Comparison of ENCODE assay signal across 9 mouse cellular contexts in genomic region chr8:26748161-26748971, GRCm38 (mm10).
DNase-seq lines count a peak whose midpoint lies in the region; ATAC-seq and TF ChIP-seq lines count a peak whose summit lies in the region.
"Had no signal": no experiment of that assay in that cellular context is flagged by ENCODE, and none has a peak within 500 bp of the region (broad histone marks: within the 10 kb centered on the region; RNA-seq: fewer than 3 reads in every experiment).

No protein-coding gene starts in this region.

- peak; percentile 19 to 22 for DNase-seq in layer of hippocampus, postnatal 10 days (ENCODE audit: low spot score in 2 of 2)
- DNase-seq in layer of hippocampus, adult 11-12 months (ENCODE audit: low spot score), result no peak
- DNase-seq in cerebellum, postnatal 36 days, result peak; percentile 66 to 70
- peak; percentile 39 for DNase-seq in forebrain, postnatal 0 days
- peak; percentile 56 for DNase-seq in mesoderm, embryonic 11.5 days (ENCODE audit: low read depth, low spot score)
- no peak for DNase-seq in layer of hippocampus, adult 9-11 months
- no peak for DNase-seq in heart, embryonic 10.5 days (ENCODE audit: low spot score)
- DNase-seq: thymus, postnatal 25 days had no signal

- no peak overlapping the region for H3K9ac ChIP-seq in forebrain, postnatal 0 days

- no peaks in the 10 kb centered on the region for H3K36me3 ChIP-seq in forebrain, postnatal 0 days (ENCODE audit: insufficient read depth)
- H3K36me3 ChIP-seq in heart, embryonic 10.5 days, result no peaks in the 10 kb centered on the region

- H3K27ac ChIP-seq in forebrain, postnatal 0 days (ENCODE audit: low read depth, low read length), result no peak overlapping the region
- no peak overlapping the region for H3K27ac ChIP-seq in heart, embryonic 10.5 days

- TF ChIP-seq CTCF in forebrain, postnatal 0 days (IDR thresholded peaks at IDR 0.05; ENCODE audit: low read depth), result no peak

- H3K27me3 ChIP-seq in forebrain, postnatal 0 days (ENCODE audit: insufficient read depth, low read length), result no peaks in the 10 kb centered on the region
- peaks cover 8% of the 10 kb centered on the region; the same call in 1 of the 2 replicates for H3K27me3 ChIP-seq in heart, embryonic 10.5 days (ENCODE audit: insufficient read depth, poor library complexity, severe bottlenecking)

- H3K4me1 ChIP-seq in forebrain, postnatal 0 days (ENCODE audit: insufficient read depth), result peaks cover 9% of the 10 kb centered on the region; the same call in 1 of the 2 replicates
- peaks cover 8% of the 10 kb centered on the region for H3K4me1 ChIP-seq in heart, embryonic 10.5 days

- no peaks in the 10 kb centered on the region for H3K9me3 ChIP-seq in forebrain, postnatal 0 days (ENCODE audit: low read length)
- H3K9me3 ChIP-seq in heart, embryonic 10.5 days, result no peaks in the 10 kb centered on the region

- no peak overlapping the region for H3K4me3 ChIP-seq in forebrain, postnatal 0 days (ENCODE audit: low read depth, low read length)
- no peak overlapping the region for H3K4me3 ChIP-seq in heart, embryonic 10.5 days

- peak; percentile 81 for ATAC-seq in forebrain, postnatal 0 days
- ATAC-seq in monocyte, adult 5-6 weeks (replicated peaks; ENCODE audit: insufficient number of reproducible peaks, low FRiP score, low TSS enrichment, poor library complexity, severe bottlenecking), result no peak

- H3K4me2 ChIP-seq in forebrain, postnatal 0 days (ENCODE audit: low read depth), result no peak overlapping the region

- 53% methylated on average over 13 of the region's 14 CpGs for WGBS in forebrain, postnatal 0 days
- 73% methylated on average over 11 of the region's 14 CpGs for WGBS in heart, embryonic 10.5 days

Comparison
In these comparisons a context has a peak if more than half of its experiments do, and no peak if none do; other contexts are left out.
1. DNase-seq: peak in layer of hippocampus, postnatal 10 days (2 of 2), cerebellum, postnatal 36 days (2 of 2), forebrain, postnatal 0 days (single experiment) and mesoderm, embryonic 11.5 days (single experiment); none in layer of hippocampus, adult 11-12 months (single experiment), layer of hippocampus, adult 9-11 months (single experiment) and heart, embryonic 10.5 days (single experiment).